Mouse (Mus musculus) ES-E14 (cell line): ENCODE results near the gene Plg. TPM values are rescaled to one million over a fixed set of nuclear protein-coding genes. Genes with fewer than 3 reads are reported as not detected.

ENCODE experiments used
- DNase-seq: peaks from one replicate; pipeline ENCODE4 v3.0.0-alpha.2; 2013; ENCODE audit warnings: low read depth, low spot score
- H3K27ac ChIP-seq: 2 replicates; pipeline ENCODE4 v1.5.1; 2012; ENCODE audit warnings: low read depth, mild to moderate bottlenecking, low read length, moderate library complexity, mixed read lengths; ENCODE audit not compliant: poor library complexity, insufficient read depth, severe bottlenecking
- H3K36me3 ChIP-seq: 2 replicates; pipeline ENCODE4 v1.6.1; 2012; ENCODE audit warnings: mild to moderate bottlenecking, low read length, moderate library complexity, mixed read lengths; ENCODE audit not compliant: control insufficient read depth, poor library complexity, insufficient read depth, severe bottlenecking
- H3K4me1 ChIP-seq, 2 experiments: fragments of 150-350 bp in 1 of 2; sonication (generic) in 1 of 2; 2 replicates each; pipeline ENCODE4 v1.6.1; 2012; ENCODE audit warnings: low read length in 2 of 2, mild to moderate bottlenecking in 1 of 2, mixed read lengths in 1 of 2; ENCODE audit not compliant: control insufficient read depth in 2 of 2, insufficient read depth in 2 of 2, poor library complexity in 1 of 2
- H3K4me3 ChIP-seq, 2 experiments: fragments of 150-350 bp in 1 of 2; sonication (generic) in 1 of 2; 2 replicates each; pipeline ENCODE4 v1.5.1; 2012; ENCODE audit warnings: low read length in 2 of 2, low read depth in 1 of 2, mild to moderate bottlenecking in 1 of 2, mixed read lengths in 1 of 2; ENCODE audit not compliant: insufficient read depth in 1 of 2, poor library complexity in 1 of 2, severe bottlenecking in 1 of 2
- H3K9ac ChIP-seq: 2 replicates; pipeline ENCODE4 v1.6.1; 2012; ENCODE audit warnings: low read depth, mild to moderate bottlenecking, low read length, mixed read lengths; ENCODE audit not compliant: poor library complexity, insufficient read depth, severe bottlenecking
- H3K9me3 ChIP-seq: fragments of 150-350 bp; sonication (generic); 2 replicates; pipeline ENCODE4 v1.6.1; 2012; ENCODE audit warnings: low read depth, mild to moderate bottlenecking, low read length; ENCODE audit not compliant: control insufficient read depth, insufficient read depth
- CHD2 ChIP-seq: IDR thresholded peaks from 2 replicates; pipeline ENCODE4 v1.6.1; 2014; ENCODE audit warnings: mild to moderate bottlenecking, low read depth, low read length, inconsistent platforms
- HCFC1 ChIP-seq: IDR thresholded peaks from 2 replicates; pipeline ENCODE4 v1.6.1; 2012; ENCODE audit warnings: low read length, inconsistent platforms, borderline replicate concordance; ENCODE audit not compliant: insufficient read depth
- MAFK ChIP-seq: IDR thresholded peaks from 2 replicates; pipeline ENCODE4 v1.6.1; 2014; ENCODE audit warnings: mild to moderate bottlenecking, low read depth, low read length, inconsistent platforms; ENCODE audit not compliant: insufficient read depth
- ZC3H11A ChIP-seq: IDR thresholded peaks from 2 replicates; pipeline ENCODE4 v1.6.1; 2012; ENCODE audit warnings: low read depth, mild to moderate bottlenecking, inconsistent platforms, low read length, borderline replicate concordance
- ZNF384 ChIP-seq: IDR thresholded peaks from 2 replicates; pipeline ENCODE4 v1.6.1; 2012; ENCODE audit warnings: low read depth, low read length, inconsistent platforms
- in situ Hi-C, 2 experiments: fragments of 600-800 bp; cut with MboI; formaldehyde crosslinking; loops; one replicate each; pipeline ENCODE4 v1.15.1; 2025; ENCODE audit warnings: low sequenced_read_pairs in 2 of 2, inconsistent platforms in 1 of 2; ENCODE audit not compliant: unreplicated experiment in 2 of 2
- total RNA-seq: library from RNA; depleted of rRNA; stranded (reverse); fragments of 300-350 nt; gene quantifications from 2 replicates; pipeline ENCODE4 v1.2.3, GENCODE M21; 2012

The Plg gene
- total RNA-seq, 1 experiment: not detected

- no peaks in the 10 kb centered on the region for H3K4me1 ChIP-seq
- no peaks in the 10 kb centered on the region for H3K36me3 ChIP-seq
- H3K4me3 ChIP-seq: no peak overlapping the region
- TF ChIP-seq ZC3H11A (no peak), HCFC1 (no peak), CHD2 (no peak), ZNF384 (no peak), MAFK (no peak)
- H3K27ac ChIP-seq: no peak overlapping the region
- H3K9ac ChIP-seq: no peak overlapping the region
- in situ Hi-C loops: loop anchor here in 1 of 2 experiments (10.0 kb wide), 1 partner anchor 402 kb away; no protein-coding TSS in a partner anchor
- DNase-seq: no peak
- no peaks in the 10 kb centered on the region for H3K9me3 ChIP-seq
Measured at GRCm38 (mm10) chr17:12412181-12412890, 33.9 kb downstream of the Plg start.

GRCm38 (mm10) chr17:12412891-12413237 lies 34.5 kb downstream of the Plg start:
- in situ Hi-C loops: loop anchor here in 1 of 2 experiments (10.0 kb wide), 1 partner anchor 402 kb away; no protein-coding TSS in a partner anchor
- no peak for TF ChIP-seq CHD2
- no peak for TF ChIP-seq MAFK
- TF ChIP-seq HCFC1: no peak
- no peak for TF ChIP-seq ZNF384
- TF ChIP-seq ZC3H11A: no peak
- H3K27ac ChIP-seq: no peak overlapping the region

GRCm38 (mm10) chr17:12415031-12415735 lies 36.8 kb downstream of the Plg start:
- TF ChIP-seq ZNF384 (no peak), ZC3H11A (no peak), CHD2 (no peak), MAFK (no peak)
- H3K27ac ChIP-seq: no peak overlapping the region
- in situ Hi-C loops: loop anchor here in 1 of 2 experiments (10.0 kb wide), 1 partner anchor 400 kb away; no protein-coding TSS in a partner anchor
- H3K9me3 ChIP-seq: no peaks in the 10 kb centered on the region
- no peak overlapping the region for H3K4me3 ChIP-seq
- H3K9ac ChIP-seq: no peak overlapping the region
- no peak for DNase-seq
- no peaks in the 10 kb centered on the region for H3K36me3 ChIP-seq
- H3K4me1 ChIP-seq: no peaks in the 10 kb centered on the region

More at GRCm38 (mm10) chr17:12412891-12413237, 34.5 kb downstream of the Plg start:
- H3K4me1 ChIP-seq: no peaks in the 10 kb centered on the region
- H3K4me3 ChIP-seq: no peak overlapping the region
- H3K9ac ChIP-seq: no peak overlapping the region
- no peaks in the 10 kb centered on the region for H3K36me3 ChIP-seq
- no peak for DNase-seq
- H3K9me3 ChIP-seq: no peaks in the 10 kb centered on the region

- H3K4me3 ChIP-seq: no peak overlapping the region
- in situ Hi-C loops: loop anchor here in 1 of 2 experiments (10.0 kb wide), 1 partner anchor 399 kb away; no protein-coding TSS in a partner anchor
- H3K9me3 ChIP-seq: no peaks in the 10 kb centered on the region
- H3K27ac ChIP-seq: no peak overlapping the region
- no peak for DNase-seq
- H3K9ac ChIP-seq: no peak overlapping the region
- H3K36me3 ChIP-seq: no peaks in the 10 kb centered on the region
- no peak for TF ChIP-seq ZNF384
- no peak for TF ChIP-seq HCFC1
- TF ChIP-seq ZC3H11A: no peak
- TF ChIP-seq CHD2: no peak
- no peak for TF ChIP-seq MAFK
- H3K4me1 ChIP-seq: no peaks in the 10 kb centered on the region
Measured at GRCm38 (mm10) chr17:12415741-12416140, 37.3 kb downstream of the Plg start.
